Mouse (Mus musculus) layer of hippocampus, postnatal 36 days (tissue): ENCODE results near the gene Tac2. TPM values are rescaled to one million over a fixed set of nuclear protein-coding genes. Genes with fewer than 3 reads are reported as not detected.

Experiments used
- DNase-seq, 2 experiments: peaks; one replicate each; pipeline ENCODE4 v3.0.0; 2022
- total RNA-seq, 2 experiments: library from RNA; stranded (reverse); gene quantifications; 2 replicates each; pipeline ENCODE4 v1.2.3; 2021

Gene Tac2
- total RNA-seq, 2 experiments from 2014 or later = 3.3 to 6.6 TPM

GRCm38 (mm10) chr10:127728437-127728836 lies 4.2 kb downstream of the Tac2 start:
- DNase-seq = no peak

GRCm38 (mm10) chr10:127730285-127730932 lies 6.1 kb downstream of the Tac2 start:
- DNase-seq = no peak

GRCm38 (mm10) chr10:127730933-127731310 lies 6.6 kb downstream of the Tac2 start:
- no peak for DNase-seq

GRCm38 (mm10) chr10:127731397-127731796 lies 7.1 kb downstream of the Tac2 start:
- DNase-seq = no peak

GRCm38 (mm10) chr10:127734434-127734833 lies 10.2 kb downstream of the Tac2 start:
- no peak for DNase-seq

- DNase-seq = no peak
These were observed 12.0 kb downstream of the Tac2 start for GRCm38 (mm10) chr10:127736266-127736665.

- no peak for DNase-seq
These were observed 12.6 kb downstream of the Tac2 start for GRCm38 (mm10) chr10:127736916-127737315.

GRCm38 (mm10) chr10:127737552-127737951 lies 13.3 kb downstream of the Tac2 start:
- DNase-seq = no peak

- DNase-seq = no peak
These were observed 14.0 kb downstream of the Tac2 start for GRCm38 (mm10) chr10:127738151-127738882.

- peak; percentile 71 to 73 for DNase-seq
These were observed 14.9 kb downstream of the Tac2 start, which contains the start of gene Zbtb39 for GRCm38 (mm10) chr10:127739083-127739660. Gene Zbtb39 (plus strand): TSS chr10:127739538.

GRCm38 (mm10) chr10:127739661-127740161 lies 15.4 kb downstream of the Tac2 start:
- no peak for DNase-seq

GRCm38 (mm10) chr10:127744661-127745060 lies 20.4 kb downstream of the Tac2 start:
- DNase-seq = no peak

GRCm38 (mm10) chr10:127745886-127746285 lies 21.6 kb downstream of the Tac2 start:
- no peak for DNase-seq

- no peak for DNase-seq
These were observed 23.0 kb downstream of the Tac2 start for GRCm38 (mm10) chr10:127747254-127747653.

GRCm38 (mm10) chr10:127748847-127749612 lies 24.8 kb downstream of the Tac2 start:
- DNase-seq = no peak

- DNase-seq = peak in 1 of 2 experiments; percentile 36
These were observed 26.0 kb downstream of the Tac2 start for GRCm38 (mm10) chr10:127750136-127750777.

GRCm38 (mm10) chr10:127751548-127751947 lies 27.3 kb downstream of the Tac2 start, which contains the start of gene Gpr182:
Gene Gpr182 (minus strand): TSS chr10:127751732.
- DNase-seq = no peak

- no peak for DNase-seq
These were observed 30.4 kb downstream of the Tac2 start for GRCm38 (mm10) chr10:127754566-127755166.

- DNase-seq = no peak
These were observed 31.0 kb downstream of the Tac2 start for GRCm38 (mm10) chr10:127755246-127755645.

- no peak for DNase-seq
These were observed 31.6 kb downstream of the Tac2 start for GRCm38 (mm10) chr10:127755770-127756468.
